Mouse (Mus musculus) bone marrow, adult 2 months (tissue): Measurements from ENCODE around the gene Fezf1.

Experiments
- CTCF ChIP-seq: fragments of 200-500 bp; IDR thresholded peaks from 2 replicates; pipeline ENCODE4 v1.5.1; 2011; ENCODE audit warnings: low read length, control low read depth; ENCODE audit not compliant: control insufficient read depth, insufficient read depth
- POLR2A ChIP-seq: fragments of 200-500 bp; IDR thresholded peaks from 2 replicates; pipeline ENCODE4 v1.6.1; 2011; ENCODE audit warnings: low read depth, mild to moderate bottlenecking, control low read depth, low read length, borderline replicate concordance; ENCODE audit not compliant: control insufficient read depth

GRCm38 (mm10) chr6:23272542-23272941, 24.4 kb upstream of the Fezf1 start:
- no peak for TF ChIP-seq POLR2A
- TF ChIP-seq CTCF = no peak
